Mouse (Mus musculus) kidney, adult 2 months (tissue): ENCODE results near the gene Cab39l.

ENCODE experiments used
- CTCF ChIP-seq: fragments of 200-500 bp; conservative IDR thresholded peaks from 2 replicates; pipeline ENCODE4 v1.5.1; 2011; ENCODE audit warnings: low read depth, mild to moderate bottlenecking, control low read depth, low read length, moderate library complexity, mixed read lengths; ENCODE audit not compliant: insufficient read depth, insufficient read length
- POLR2A ChIP-seq: fragments of 200-500 bp; IDR thresholded peaks from one replicate; pipeline ENCODE4 v1.6.1; 2011; ENCODE audit warnings: low read depth, low read length, control low read depth

DNA sequence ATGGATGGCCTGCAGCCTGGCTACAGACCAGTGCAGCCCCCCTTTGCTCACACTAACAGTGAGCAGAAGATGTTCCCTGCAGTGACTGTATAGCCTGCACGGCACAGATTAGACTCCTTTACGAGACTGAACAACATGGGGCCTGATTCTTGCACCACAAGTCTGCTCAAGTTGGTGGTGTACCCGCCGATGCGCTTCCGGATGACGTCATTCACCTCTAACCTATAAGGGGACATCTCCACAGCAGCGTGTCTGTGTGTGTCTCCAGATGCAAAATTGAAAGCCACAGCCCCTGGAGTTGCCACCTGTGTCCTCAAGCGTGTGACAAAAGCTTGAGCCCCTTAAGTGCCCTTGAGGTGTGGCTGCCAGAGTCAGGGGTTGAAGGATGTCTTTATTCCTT, 189.3 kb downstream of the Cab39l start:
- TF ChIP-seq POLR2A = no peak
- TF ChIP-seq CTCF = no peak
